Mouse (Mus musculus) inflammation-experienced regulatory T-cells (primary cell): ENCODE measurements around the gene Tvp23a. TPM values are rescaled to one million over a fixed set of nuclear protein-coding genes. Genes with fewer than 3 reads are reported as not detected.

Source experiments
- polyA plus RNA-seq, 2 experiments: library from polyadenylated mRNA; unstranded; fragments of 100-300 nt; shearing (Covaris generic); gene quantifications; one replicate each; pipeline ENCODE4 v1.2.1; 2017

Gene Tvp23a
- 1 to 10 TPM; 2.7 to 3.1 TPM for polyA plus RNA-seq

DNA sequence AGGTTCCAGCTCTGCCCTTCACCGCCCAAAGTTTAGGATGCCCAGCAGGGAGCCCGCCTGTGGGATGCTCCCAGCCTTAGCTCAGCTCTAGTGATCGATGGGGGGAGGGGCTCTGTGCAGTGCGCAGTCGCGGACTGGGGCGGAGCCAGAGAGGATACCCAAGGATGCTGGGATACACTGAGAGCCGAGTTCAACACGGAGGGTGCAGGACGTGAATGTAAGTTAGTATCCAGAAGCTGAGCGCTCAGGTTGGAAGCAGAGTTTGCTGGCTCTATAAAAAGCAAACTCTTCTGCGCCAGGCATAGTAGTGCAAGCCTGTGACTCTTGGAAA is at the start of gene Tvp23a:
Gene Tvp23a, minus strand, starts transcription at position 99 of the 331 bp plus-strand sequence.

GRCm38 (mm10) chr16:10479857-10480256 is 32.7 kb upstream of the Tvp23a start, which contains the start of gene Ciita:
Gene Ciita (plus strand): TSS chr16:10480059.

GRCm38 (mm10) chr16:10411764-10412746 is 35.1 kb downstream of the Tvp23a start, which contains the start of gene Nubp1:
Gene Nubp1 (plus strand): TSS chr16:10411948.

GRCm38 (mm10) chr16:10394699-10395540 is 52.2 kb downstream of the Tvp23a start, which contains the start of gene Tekt5:
Gene Tekt5 (minus strand): TSS chr16:10395490.

Other genes with a start within 250 kb of the Tvp23a start
- gene Emp2, start 133.4 kb downstream of the Tvp23a start, polyA plus RNA-seq: under 1 TPM; 0.04 to 0.13 TPM
- not detected for gene Tekt5, start 51.9 kb downstream of the Tvp23a start, polyA plus RNA-seq
- 10 to 100 TPM; 70.8 to 83.2 TPM for gene Nubp1, start 35.4 kb downstream of the Tvp23a start, polyA plus RNA-seq
- 1 to 10 TPM in 1 of 2 experiments, under 1 TPM in 1; 0.87 to 5.6 TPM for gene Ciita, start 32.7 kb upstream of the Tvp23a start, polyA plus RNA-seq
- 10 to 100 TPM; 34.4 to 37.8 TPM for gene Dexi, start 95.7 kb upstream of the Tvp23a start, polyA plus RNA-seq
- 10 to 100 TPM; 25.1 to 29.0 TPM for gene Clec16a, start 98.0 kb upstream of the Tvp23a start, polyA plus RNA-seq